Mouse (Mus musculus) kidney, embryonic 15.5 days (tissue): ENCODE measurements around the gene Hist1h2bk. TPM values are rescaled to one million over a fixed set of nuclear protein-coding genes. Genes with fewer than 3 reads are reported as not detected.

Experiments
- ATAC-seq: fragments of 200-750 bp; cut with Nextera tagmentation; replicated peaks from 2 replicates; pipeline ENCODE4 v1.8.0; 2017; ENCODE audit warnings: moderate TSS enrichment; ENCODE audit not compliant: low FRiP score
- H3K27ac ChIP-seq: fragments of 300-500 bp; sonication (generic); 2 replicates; pipeline ENCODE4 v1.5.1; 2015; ENCODE audit warnings: mild to moderate bottlenecking, inconsistent platforms
- H3K27me3 ChIP-seq: fragments of 300-500 bp; sonication (generic); 2 replicates; pipeline ENCODE4 v1.6.1; 2015; ENCODE audit warnings: inconsistent platforms
- H3K36me3 ChIP-seq: fragments of 300-500 bp; sonication (generic); 2 replicates; pipeline ENCODE4 v1.6.1; 2015; ENCODE audit warnings: inconsistent platforms
- H3K4me1 ChIP-seq: fragments of 300-500 bp; sonication (generic); 2 replicates; pipeline ENCODE4 v1.6.1; 2015; ENCODE audit warnings: inconsistent platforms
- H3K4me2 ChIP-seq: fragments of 300-500 bp; sonication (generic); 2 replicates; pipeline ENCODE4 v1.6.1; 2015; ENCODE audit warnings: moderate library complexity, mild to moderate bottlenecking, inconsistent platforms
- H3K4me3 ChIP-seq: fragments of 300-500 bp; sonication (generic); replicated peaks from 2 replicates; pipeline ENCODE4 v1.5.1; 2015; ENCODE audit warnings: mild to moderate bottlenecking, inconsistent platforms
- H3K9ac ChIP-seq: fragments of 300-500 bp; sonication (generic); 2 replicates; pipeline ENCODE4 v1.6.1; 2015; ENCODE audit warnings: mild to moderate bottlenecking, inconsistent platforms
- H3K9me3 ChIP-seq: fragments of 300-500 bp; sonication (generic); replicated peaks from 2 replicates; pipeline ENCODE4 v1.6.1; 2016; ENCODE audit warnings: inconsistent platforms
- WGBS: fragments of 180-500 bp; shearing (Covaris S2); methylation state at CpG from one replicate; pipeline ENCODE4 v1.1.7; 2015; ENCODE audit warnings: mixed read lengths; 5-methylcytosine and 5-hydroxymethylcytosine counted together
- polyA plus RNA-seq: library from polyadenylated mRNA; unstranded; fragments of >200 nt; fragmentation: Nextera tagmentation; extraction: Ambion mirVana; gene quantifications from 2 replicates; pipeline ENCODE4 v1.2.1, GENCODE M21; 2015

Gene Hist1h2bk
- polyA plus RNA-seq, 1 experiment from 2014 or later = 8.8 TPM

- under 1% methylated on average over 44 of the region's 44 CpGs for WGBS
- Histone ChIP-seq H3K36me3 (no peaks in the 10 kb centered on the region), H3K4me1 (peaks cover 5% of the 10 kb centered on the region; the same call in 1 of the 2 replicates), H3K27me3 (peaks cover 37% of the 10 kb centered on the region), H3K27ac (no peak overlapping the region), H3K4me3 (peak overlapping the region; percentile 55), H3K4me2 (peak overlapping the region; percentile 79), H3K9ac (peak overlapping the region; percentile 29), H3K9me3 (no peaks in the 10 kb centered on the region)
- peak; percentile 54; the same call in 1 of the 2 replicates for ATAC-seq
Measured at GRCm38 (mm10) chr13:22019934-22020835, 15.5 kb upstream of the Hist1h2bk start.

- H3K27ac ChIP-seq = no peak overlapping the region
- peak overlapping the region; percentile 55 for H3K4me3 ChIP-seq
- peak overlapping the region; percentile 79 for H3K4me2 ChIP-seq
- ATAC-seq = peak; percentile 82
- H3K9me3 ChIP-seq = no peaks in the 10 kb centered on the region
- H3K36me3 ChIP-seq = no peaks in the 10 kb centered on the region
- peak overlapping the region; percentile 30 for H3K9ac ChIP-seq
- under 1% methylated on average over 8 of the region's 8 CpGs for WGBS
- peaks cover 9% of the 10 kb centered on the region; the same call in 1 of the 2 replicates for H3K4me1 ChIP-seq
- H3K27me3 ChIP-seq = peaks cover 31% of the 10 kb centered on the region
Measured at GRCm38 (mm10) chr13:22020901-22021339, 14.8 kb upstream of the Hist1h2bk start.

GRCm38 (mm10) chr13:22021581-22021980, 14.1 kb upstream of the Hist1h2bk start:
- Histone ChIP-seq H3K27me3 (peaks cover 25% of the 10 kb centered on the region), H3K9me3 (no peaks in the 10 kb centered on the region), H3K4me2 (peak overlapping the region; percentile 79), H3K9ac (peak overlapping the region; percentile 30), H3K4me3 (peak overlapping the region; percentile 55), H3K27ac (no peak overlapping the region; the same call in 1 of the 2 replicates), H3K4me1 (peaks cover 12% of the 10 kb centered on the region; the same call in 1 of the 2 replicates), H3K36me3 (no peaks in the 10 kb centered on the region)
- under 1% methylated on average over 11 of the region's 11 CpGs for WGBS
- peak; percentile 41; the same call in 1 of the 2 replicates for ATAC-seq

- Histone ChIP-seq H3K36me3 (no peaks in the 10 kb centered on the region), H3K27ac (no peak overlapping the region; the same call in 1 of the 2 replicates), H3K9ac (peak overlapping the region; percentile 30), H3K4me2 (peak overlapping the region; percentile 79), H3K4me3 (peak overlapping the region; percentile 55), H3K4me1 (peaks cover 12% of the 10 kb centered on the region; the same call in 1 of the 2 replicates), H3K9me3 (no peaks in the 10 kb centered on the region), H3K27me3 (peaks cover 25% of the 10 kb centered on the region)
- peak; percentile 55 for ATAC-seq
- under 1% methylated on average over 9 of the region's 9 CpGs for WGBS
Measured at GRCm38 (mm10) chr13:22022241-22022640, 13.4 kb upstream of the Hist1h2bk start.

GRCm38 (mm10) chr13:22026058-22027031, 9.3 kb upstream of the Hist1h2bk start:
- no peak for ATAC-seq
- peak overlapping the region; percentile 67; the same call in 1 of the 2 replicates for H3K27ac ChIP-seq
- 1% methylated on average over 35 of the region's 35 CpGs for WGBS

GRCm38 (mm10) chr13:22028673-22029460, 6.8 kb upstream of the Hist1h2bk start:
- Histone ChIP-seq H3K4me3 (peak overlapping the region; percentile 53), H3K9ac (peak overlapping the region; percentile 43; the same call in 1 of the 2 replicates), H3K9me3 (no peaks in the 10 kb centered on the region), H3K36me3 (no peaks in the 10 kb centered on the region), H3K27ac (peak overlapping the region; percentile 86), H3K4me1 (peaks cover 28% of the 10 kb centered on the region), H3K4me2 (peak overlapping the region; percentile 65), H3K27me3 (no peaks in the 10 kb centered on the region)
- WGBS = 1% methylated on average over 40 of the region's 40 CpGs
- peak; percentile 78 for ATAC-seq

More at GRCm38 (mm10) chr13:22026058-22027031, 9.3 kb upstream of the Hist1h2bk start:
- Histone ChIP-seq H3K4me3 (peak overlapping the region; percentile 59), H3K4me2 (peak overlapping the region; percentile 71), H3K9me3 (no peaks in the 10 kb centered on the region), H3K4me1 (peaks cover 23% of the 10 kb centered on the region), H3K36me3 (no peaks in the 10 kb centered on the region), H3K27me3 (no peaks in the 10 kb centered on the region), H3K9ac (peak overlapping the region; percentile 49)

GRCm38 (mm10) chr13:22029928-22030327, 5.7 kb upstream of the Hist1h2bk start:
- Histone ChIP-seq H3K9ac (no peak overlapping the region), H3K4me1 (peaks cover 37% of the 10 kb centered on the region), H3K36me3 (no peaks in the 10 kb centered on the region), H3K27me3 (no peaks in the 10 kb centered on the region), H3K27ac (no peak overlapping the region), H3K4me3 (no peak overlapping the region), H3K9me3 (no peaks in the 10 kb centered on the region), H3K4me2 (peak overlapping the region; percentile 65; the same call in 1 of the 2 replicates)
- 40% methylated on average over 8 of the region's 8 CpGs for WGBS
- ATAC-seq = no peak

- H3K4me3 ChIP-seq = no peak overlapping the region
- H3K4me2 ChIP-seq = no peak overlapping the region
- H3K9ac ChIP-seq = no peak overlapping the region
- 13% methylated on average over 4 of the region's 4 CpGs for WGBS
- no peaks in the 10 kb centered on the region for H3K9me3 ChIP-seq
- peaks cover 37% of the 10 kb centered on the region for H3K4me1 ChIP-seq
- H3K27me3 ChIP-seq = no peaks in the 10 kb centered on the region
- ATAC-seq = no peak
- H3K36me3 ChIP-seq = no peaks in the 10 kb centered on the region
- H3K27ac ChIP-seq = no peak overlapping the region
Measured at GRCm38 (mm10) chr13:22030493-22030892, 5.2 kb upstream of the Hist1h2bk start.

GRCm38 (mm10) chr13:22033741-22034442, 1.8 kb upstream of the Hist1h2bk start:
- Histone ChIP-seq H3K27ac (peak overlapping the region; percentile 92), H3K4me3 (peak overlapping the region; percentile 45), H3K9me3 (no peaks in the 10 kb centered on the region), H3K36me3 (no peaks in the 10 kb centered on the region), H3K4me1 (peaks cover 38% of the 10 kb centered on the region), H3K4me2 (peak overlapping the region; percentile 59), H3K9ac (peak overlapping the region; percentile 55), H3K27me3 (no peaks in the 10 kb centered on the region)
- no peak for ATAC-seq
- 40% methylated on average over 5 of the region's 5 CpGs for WGBS

- Histone ChIP-seq H3K9ac (peak overlapping the region; percentile 55), H3K4me2 (peak overlapping the region; percentile 59), H3K27me3 (no peaks in the 10 kb centered on the region), H3K4me1 (peaks cover 34% of the 10 kb centered on the region), H3K27ac (peak overlapping the region; percentile 92), H3K36me3 (no peaks in the 10 kb centered on the region), H3K4me3 (peak overlapping the region; percentile 45), H3K9me3 (no peaks in the 10 kb centered on the region)
- WGBS = under 1% methylated on average over 14 of the region's 14 CpGs
- no peak for ATAC-seq
Measured at GRCm38 (mm10) chr13:22034443-22035266, 1.0 kb upstream of the Hist1h2bk start.
